Mouse (Mus musculus) urinary bladder, adult 2 months (tissue): ENCODE data around the gene Prr19. TPM values are rescaled to one million over a fixed set of nuclear protein-coding genes. Genes with fewer than 3 reads are reported as not detected.
A peak's percentile ranks its signal among the peaks of the same experiment; 100 is the strongest.
"Not testable (repeated sequence)": the region's sequence is repeated elsewhere in the genome, so short reads cannot be mapped to it uniquely, and the experiment has no call there.

Source experiments
- DNase-seq: peaks from one replicate; pipeline ENCODE4 v3.0.0; 2022; ENCODE audit warnings: low spot score
- polyA plus RNA-seq: library from polyadenylated mRNA; depleted of rRNA; stranded (reverse); fragments of >200 nt; gene quantifications from 2 replicates; pipeline ENCODE4 v1.2.3, GENCODE M21; 2012; rRNA removed

The Prr19 gene
- polyA plus RNA-seq, result 0.06 TPM in 1 of 2 replicates, not detected in the other

- DNase-seq, result no peak
Observed at GRCm38 (mm10) chr7:25301063-25301462, at the start of gene Prr19. Gene Prr19, plus strand, starts transcription at chr7:25301411.

- no peak for DNase-seq
Observed at GRCm38 (mm10) chr7:25251822-25252221, 49.4 kb upstream of the Prr19 start.

- no peak for DNase-seq
Observed at GRCm38 (mm10) chr7:25261896-25262295, 39.3 kb upstream of the Prr19 start.

GRCm38 (mm10) chr7:25263968-25264870, 37.0 kb upstream of the Prr19 start:
- no peak for DNase-seq

GRCm38 (mm10) chr7:25265743-25266142, 35.5 kb upstream of the Prr19 start:
- not testable (repeated sequence) for DNase-seq

GRCm38 (mm10) chr7:25266180-25266962, 34.8 kb upstream of the Prr19 start:
- peak; percentile 12 for DNase-seq

- DNase-seq, result no peak
Observed at GRCm38 (mm10) chr7:25267301-25267750, 33.9 kb upstream of the Prr19 start, which contains the start of gene Cic. Gene Cic, plus strand, starts transcription at chr7:25267704.

- DNase-seq, result peak; percentile 96
Observed at GRCm38 (mm10) chr7:25267751-25268463, 33.3 kb upstream of the Prr19 start.

GRCm38 (mm10) chr7:25268588-25268987, 32.6 kb upstream of the Prr19 start:
- no peak for DNase-seq

GRCm38 (mm10) chr7:25269029-25269428, 32.2 kb upstream of the Prr19 start:
- peak; percentile 28 for DNase-seq

GRCm38 (mm10) chr7:25269545-25270271, 31.5 kb upstream of the Prr19 start:
- peak; percentile 29 for DNase-seq

GRCm38 (mm10) chr7:25270652-25271633, 30.3 kb upstream of the Prr19 start:
- DNase-seq, result peak; percentile 27

- no peak for DNase-seq
Observed at GRCm38 (mm10) chr7:25271651-25272444, 29.4 kb upstream of the Prr19 start.

GRCm38 (mm10) chr7:25272445-25273258, 28.6 kb upstream of the Prr19 start:
- DNase-seq, result no peak

- DNase-seq, result no peak
Observed at GRCm38 (mm10) chr7:25273259-25274241, 27.7 kb upstream of the Prr19 start.

GRCm38 (mm10) chr7:25274571-25274970, 26.6 kb upstream of the Prr19 start:
- DNase-seq, result no peak

- DNase-seq, result no peak
Observed at GRCm38 (mm10) chr7:25274996-25275395, 26.2 kb upstream of the Prr19 start.
